Mouse (Mus musculus) embryonic fibroblast, embryonic 13.5 days (primary cell): ENCODE data around the gene Capn11.

ENCODE experiments used
- CTCF ChIP-seq: IDR thresholded peaks from 2 replicates; pipeline ENCODE4 v1.5.1; 2011; ENCODE audit warnings: mild to moderate bottlenecking, control low read depth, low read length, moderate library complexity, borderline replicate concordance; ENCODE audit not compliant: insufficient read depth
- POLR2A ChIP-seq: IDR thresholded peaks from 2 replicates; pipeline ENCODE4 v1.6.1; 2011; ENCODE audit warnings: low read depth, mild to moderate bottlenecking, control low read depth, low read length, moderate library complexity

DNA sequence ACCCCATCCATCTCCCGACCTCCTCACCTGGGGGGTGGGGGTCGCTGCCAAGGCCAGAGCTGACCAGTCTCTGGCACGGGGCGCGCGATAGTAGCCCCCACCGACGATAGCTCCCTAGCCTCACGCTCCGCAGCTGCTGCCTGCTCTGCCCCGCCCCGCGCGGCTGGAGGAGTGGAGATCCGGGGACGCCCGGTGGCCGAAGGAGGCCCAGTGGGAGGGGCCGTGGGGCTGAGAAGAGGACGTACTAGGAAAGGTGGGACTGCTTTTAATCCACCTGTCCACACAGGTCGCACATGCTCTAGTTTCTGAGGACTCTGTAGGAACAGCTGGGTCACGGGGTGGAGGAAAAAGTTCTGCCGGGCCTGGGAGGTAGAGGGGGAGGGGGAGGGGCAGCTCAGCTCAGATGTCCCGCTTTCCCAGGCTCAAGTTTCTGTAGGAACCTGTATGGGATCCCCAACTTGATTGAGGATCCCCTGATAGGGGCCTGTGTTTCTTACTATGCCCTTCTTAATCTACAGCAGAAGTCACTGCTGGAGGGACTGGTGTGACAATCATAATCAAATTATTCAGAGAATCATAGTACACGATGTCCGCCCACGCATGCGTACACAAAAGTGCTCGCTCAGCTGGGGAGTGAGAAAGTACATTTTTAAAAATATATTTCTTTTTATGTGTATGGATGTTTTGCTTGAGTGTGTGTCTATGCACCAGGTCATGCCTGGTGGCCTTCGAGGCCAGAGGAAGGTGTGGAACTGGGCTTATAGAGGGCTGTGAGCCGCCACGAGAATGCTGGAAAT lies 59.5 kb downstream of the Capn11 start, which contains the start of gene Slc29a1:
- TF ChIP-seq POLR2A: no peak
- no peak for TF ChIP-seq CTCF
